Mouse (Mus musculus): ENCODE results near the gene Mdm2.

DNA sequence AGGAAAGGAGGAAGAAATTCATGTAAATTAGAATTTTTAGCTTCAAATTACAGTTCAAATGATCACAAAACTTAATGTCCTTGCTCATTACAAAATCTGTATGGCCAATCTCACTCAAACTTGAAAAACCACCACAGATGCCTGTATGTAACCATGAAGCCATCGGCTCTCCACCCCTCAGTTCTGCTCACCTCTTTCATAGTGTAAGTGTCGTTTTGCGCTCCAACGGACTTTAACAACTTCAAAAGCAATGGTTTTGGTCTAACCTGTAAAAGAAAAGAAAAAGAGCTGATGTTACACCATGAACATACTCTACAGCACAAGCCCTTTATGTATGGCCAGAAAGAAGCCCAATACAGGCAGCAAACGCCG, 5.6 kb downstream of the Mdm2 start:
- TF ChIP-seq CTCF (IDR thresholded peaks at IDR 0.05) (no peak), POLR2A (IDR thresholded peaks at IDR 0.05; ENCODE audit: insufficient read depth, low read depth, low read length) (no peak)
